Mouse (Mus musculus) ES-Bruce4 (cell line): Measurements from ENCODE around the gene Rpa2.

Source experiments
- CTCF ChIP-seq: IDR thresholded peaks from one replicate; pipeline ENCODE4 v1.8.1; 2011; ENCODE audit warnings: low read depth, low read length
- EP300 ChIP-seq: IDR thresholded peaks from 2 replicates; pipeline ENCODE4 v1.6.1; 2011; ENCODE audit warnings: low read depth, low read length; ENCODE audit not compliant: insufficient read depth
- POLR2A ChIP-seq: IDR thresholded peaks from one replicate; pipeline ENCODE4 v1.8.1; 2011; ENCODE audit warnings: low read length; ENCODE audit not compliant: insufficient read depth

GRCm38 (mm10) chr4:132804331-132804730, 36.2 kb downstream of the Rpa2 start:
- TF ChIP-seq CTCF: no peak
- TF ChIP-seq POLR2A: no peak
- no peak for TF ChIP-seq EP300
